Mouse (Mus musculus): ENCODE data around the gene Bach2.

Gene Bach2

GRCm38 (mm10) chr4:32251946-32252672, 13.5 kb downstream of the Bach2 start:
- DNase-seq = peak; percentile 35

GRCm38 (mm10) chr4:32257686-32258085, 19.1 kb downstream of the Bach2 start:
- DNase-seq = no peak

- DNase-seq = no peak
These were observed 19.5 kb downstream of the Bach2 start for GRCm38 (mm10) chr4:32258093-32258492.

- DNase-seq = no peak
These were observed 20.0 kb downstream of the Bach2 start for GRCm38 (mm10) chr4:32258596-32258995.

GRCm38 (mm10) chr4:32260909-32261308, 22.3 kb downstream of the Bach2 start:
- no peak for DNase-seq

- DNase-seq = no peak
These were observed 24.5 kb downstream of the Bach2 start for GRCm38 (mm10) chr4:32262825-32263684.

DNA sequence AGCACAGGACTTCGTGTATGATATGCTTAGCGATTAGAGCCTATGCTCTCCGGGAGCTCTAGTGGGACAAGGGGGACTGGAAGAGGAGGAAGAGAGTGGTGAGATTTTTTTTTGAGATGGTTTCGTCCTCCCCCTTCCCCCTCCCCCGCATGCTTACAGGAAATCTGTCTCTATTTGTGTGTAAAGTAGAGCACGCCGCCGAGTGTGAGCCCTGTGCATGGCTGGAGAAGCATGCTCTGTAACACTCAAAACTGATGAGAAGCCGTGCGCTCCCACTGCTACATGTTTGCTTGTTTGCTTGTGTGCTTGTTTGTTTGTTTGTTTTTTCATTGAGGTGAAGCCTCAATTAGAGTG, 25.1 kb downstream of the Bach2 start:
- DNase-seq = no peak

DNA sequence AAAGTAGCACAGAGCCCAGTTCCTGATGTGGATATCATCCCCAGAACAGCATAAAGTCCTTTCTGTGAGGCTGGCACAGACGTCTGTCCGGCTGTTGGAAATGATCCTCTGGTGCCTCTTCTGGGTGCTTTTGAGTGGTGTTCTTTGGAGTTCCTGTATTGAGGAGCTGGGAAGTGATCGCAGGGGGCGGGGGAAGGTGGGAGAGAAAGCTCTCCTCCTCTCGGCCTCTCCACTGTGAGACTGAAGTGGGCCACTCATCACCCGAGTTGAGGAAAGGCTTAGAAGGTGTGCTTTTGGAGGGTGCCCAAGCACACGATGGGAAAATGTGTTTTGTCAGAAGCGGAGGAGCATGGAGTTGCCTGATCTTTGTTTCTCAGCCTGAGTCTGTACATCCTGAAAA, 26.3 kb downstream of the Bach2 start:
- no peak for DNase-seq

DNA sequence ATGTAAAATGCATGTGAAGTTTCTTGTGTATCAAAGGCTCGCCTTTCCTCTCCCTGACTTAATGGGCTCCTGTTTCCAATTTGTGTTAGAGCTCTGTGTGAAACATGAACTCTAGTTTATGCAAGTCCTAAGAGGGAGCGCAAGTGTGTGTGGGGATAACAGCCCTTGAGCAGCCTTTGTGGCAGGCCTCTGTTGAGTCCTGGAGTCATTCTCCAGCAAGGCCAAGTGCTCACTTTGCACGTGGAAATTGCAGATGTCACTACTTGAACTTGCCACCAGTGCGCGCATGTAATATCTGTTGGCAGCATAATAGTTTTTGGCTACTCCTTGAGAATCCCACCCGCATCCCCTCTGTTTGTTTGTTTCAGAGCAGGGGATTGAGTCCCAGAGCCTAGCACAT, 28.1 kb downstream of the Bach2 start:
- DNase-seq = no peak

DNA sequence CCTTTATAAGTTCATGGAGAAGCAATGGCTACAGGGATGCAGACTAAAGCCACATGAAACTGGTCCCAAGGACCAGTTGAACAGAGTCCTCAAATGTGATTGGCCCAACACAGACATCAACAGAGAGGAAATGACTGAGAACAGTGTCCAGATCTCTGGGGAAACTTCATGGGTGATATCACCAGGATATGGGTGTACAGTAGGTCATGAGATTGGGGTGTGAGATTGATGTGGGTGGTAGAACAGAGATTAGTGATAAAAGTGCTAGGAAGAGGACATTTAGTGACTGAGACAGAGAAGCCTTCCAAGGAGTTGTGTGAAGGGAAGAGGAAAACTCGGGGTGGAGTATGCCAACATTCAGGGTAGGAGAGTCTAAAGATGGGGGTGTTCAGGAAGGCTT, 29.4 kb downstream of the Bach2 start:
- no peak for DNase-seq

DNA sequence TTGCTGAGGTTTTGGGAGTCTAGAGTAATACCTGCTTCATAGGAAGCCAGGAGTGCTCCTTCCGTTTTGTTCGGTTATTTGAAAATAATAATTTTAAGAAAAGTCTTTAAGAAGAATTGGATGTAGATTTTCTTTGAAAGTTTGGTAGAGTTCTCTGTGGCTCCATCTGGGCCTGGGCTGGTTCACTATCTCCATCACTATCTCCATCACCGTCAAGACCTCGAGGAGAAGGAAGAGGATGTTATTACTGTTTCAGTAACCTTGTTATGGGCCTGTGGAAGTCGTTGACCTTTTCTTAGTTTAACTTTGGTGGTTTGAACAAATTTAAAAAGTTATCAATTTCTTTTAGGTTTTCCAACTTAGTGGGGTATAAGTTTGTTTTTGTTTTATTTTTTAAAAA, 33.8 kb downstream of the Bach2 start:
- DNase-seq = no peak

- DNase-seq = no peak
These were observed 36.2 kb downstream of the Bach2 start for GRCm38 (mm10) chr4:32274776-32275294.

- DNase-seq = no peak
These were observed 41.2 kb downstream of the Bach2 start for GRCm38 (mm10) chr4:32279842-32280241.

GRCm38 (mm10) chr4:32280401-32280800, 41.8 kb downstream of the Bach2 start:
- DNase-seq = no peak

DNA sequence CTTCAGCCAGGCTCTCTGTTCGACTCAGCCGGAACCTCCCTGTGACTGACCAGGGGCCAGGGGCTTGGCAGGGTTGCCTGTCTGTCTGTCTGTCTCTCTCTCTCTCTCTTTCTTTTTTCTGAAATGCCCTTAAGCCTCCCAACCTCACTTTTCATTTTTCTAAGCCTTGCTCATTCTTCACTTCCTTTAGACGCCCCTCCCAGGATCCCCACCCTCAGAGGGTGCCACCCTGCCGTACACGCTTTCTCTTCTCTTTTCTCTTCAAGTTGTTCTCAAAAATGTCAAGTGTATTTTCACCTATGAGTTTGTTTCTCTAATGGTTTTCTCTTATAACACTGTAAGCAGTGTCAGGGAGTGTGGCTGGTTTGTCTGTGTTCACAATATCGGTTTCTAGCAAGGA, 42.7 kb downstream of the Bach2 start:
- no peak for DNase-seq

DNA sequence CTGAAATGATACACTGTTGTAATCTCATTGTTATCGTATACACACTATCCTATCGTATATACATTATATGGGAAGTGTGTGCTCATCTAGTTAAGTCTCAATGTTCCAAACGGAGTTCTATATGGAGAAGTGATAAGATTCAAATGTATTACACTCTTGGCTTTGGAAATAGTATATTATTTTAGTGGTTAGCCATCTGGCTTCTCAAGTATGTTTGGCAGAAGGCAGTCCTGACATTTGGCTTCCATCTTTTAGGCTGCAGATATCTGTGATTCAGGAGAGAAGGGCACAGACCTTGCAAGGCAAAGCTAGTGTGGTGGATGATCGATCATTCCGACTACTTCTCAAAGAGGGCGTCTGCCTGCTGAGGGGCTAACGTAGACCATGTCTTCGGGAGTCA, 47.8 kb downstream of the Bach2 start:
- DNase-seq = no peak

DNA sequence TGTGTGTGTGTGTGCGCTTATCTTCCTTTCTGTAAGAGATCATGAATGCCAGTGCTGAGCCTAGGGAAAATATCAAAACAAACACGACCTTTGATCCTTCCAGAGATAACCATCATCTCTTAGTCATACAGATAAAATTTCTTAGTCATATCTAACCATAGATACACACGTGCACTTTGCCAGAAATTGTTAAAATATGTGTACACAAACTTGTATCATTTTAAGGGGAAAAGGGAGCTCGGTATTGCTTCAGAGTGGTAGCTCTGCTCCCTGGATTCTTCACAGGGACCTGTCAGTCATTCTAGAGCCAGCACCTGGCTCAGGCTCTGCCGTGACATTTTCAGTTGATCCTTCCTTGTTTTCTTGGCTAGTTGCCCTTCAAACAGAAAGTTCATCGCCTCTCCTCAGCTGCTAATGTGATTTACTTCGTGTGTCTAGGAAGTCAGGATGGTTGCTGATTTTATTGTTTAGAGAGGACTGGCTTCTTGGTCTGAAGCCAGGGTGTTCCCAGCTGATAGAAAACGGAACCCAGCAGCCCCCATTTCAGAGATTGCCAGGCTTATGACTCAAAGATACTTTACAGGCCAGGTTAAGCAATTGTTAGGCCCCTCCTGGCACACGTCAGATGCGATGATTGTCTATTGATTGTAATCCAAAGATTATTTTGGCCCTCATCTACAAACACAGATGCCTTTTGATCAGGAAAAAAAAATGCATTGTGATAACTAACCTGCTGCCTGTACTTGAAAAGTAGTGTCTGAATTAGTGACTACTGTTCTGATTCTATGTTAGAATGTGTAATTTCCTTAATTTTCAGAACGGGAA, 49.6 kb downstream of the Bach2 start:
- DNase-seq = no peak

DNA sequence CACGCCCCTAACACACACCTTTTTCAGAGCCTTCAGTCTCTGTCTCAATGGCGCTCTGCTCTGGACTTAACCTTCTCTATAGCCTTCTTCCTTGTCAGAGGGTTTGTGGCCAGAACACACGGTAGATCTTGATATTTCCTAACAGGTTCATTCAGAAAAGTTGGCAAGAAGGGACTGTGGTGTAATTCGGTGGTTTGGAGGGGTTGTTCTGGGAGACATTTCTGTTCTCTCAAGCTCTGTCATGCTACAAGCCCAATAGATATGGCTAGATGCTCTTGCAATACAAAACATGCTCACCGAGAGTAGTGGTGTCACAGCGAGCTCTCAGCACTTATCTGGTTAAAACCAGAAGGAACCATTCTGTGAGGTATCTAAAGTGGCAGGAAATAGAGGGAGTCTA, 51.2 kb downstream of the Bach2 start:
- no peak for DNase-seq

DNA sequence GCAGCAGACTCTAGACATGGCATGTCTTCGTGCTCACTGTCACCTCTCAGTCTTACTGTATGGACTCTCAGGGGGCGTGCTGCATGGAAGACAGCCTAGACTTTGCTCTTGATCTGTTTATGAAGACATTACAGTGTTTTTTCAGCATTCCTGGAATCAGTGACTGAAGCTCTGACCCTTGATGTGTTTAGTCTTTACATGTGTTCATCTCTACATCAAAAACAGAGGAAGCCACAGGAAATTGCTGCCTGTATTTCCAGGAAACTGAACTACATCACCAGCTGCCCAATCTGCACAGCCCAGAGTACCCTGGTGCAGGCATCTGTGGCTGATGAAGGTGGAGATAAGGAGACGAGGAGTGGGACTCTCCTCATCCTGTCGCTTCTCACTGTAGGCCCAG, 52.8 kb downstream of the Bach2 start:
- DNase-seq = no peak

DNA sequence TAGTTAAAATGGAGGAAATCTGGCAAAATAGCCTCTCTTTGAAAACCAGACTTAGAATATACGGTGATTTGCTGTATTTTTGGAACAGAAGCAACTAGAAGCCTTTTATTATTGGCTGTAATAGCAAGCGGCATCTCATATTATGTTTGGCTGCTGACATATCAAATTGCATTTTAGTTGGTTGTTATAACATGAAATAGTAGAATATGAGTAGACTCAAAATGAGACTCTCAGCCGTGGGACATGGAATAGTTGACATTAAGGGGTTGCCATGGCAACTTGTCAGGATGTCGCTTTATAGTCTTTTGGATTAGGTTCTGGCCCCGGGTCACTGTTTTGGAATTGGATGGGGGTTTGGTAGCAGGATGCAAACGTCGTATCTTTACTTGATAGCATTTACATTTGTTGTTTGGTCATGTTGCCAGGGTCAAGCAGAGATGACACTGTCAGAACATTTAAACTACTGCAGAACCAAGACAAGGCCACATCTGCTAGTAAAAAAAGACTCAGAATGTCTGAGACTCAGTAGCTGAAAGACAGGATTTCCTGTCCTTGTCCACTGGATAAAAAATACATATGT, 55.2 kb downstream of the Bach2 start:
- no peak for DNase-seq

GRCm38 (mm10) chr4:32297071-32297671, 58.6 kb downstream of the Bach2 start:
- DNase-seq = peak; percentile 51

DNA sequence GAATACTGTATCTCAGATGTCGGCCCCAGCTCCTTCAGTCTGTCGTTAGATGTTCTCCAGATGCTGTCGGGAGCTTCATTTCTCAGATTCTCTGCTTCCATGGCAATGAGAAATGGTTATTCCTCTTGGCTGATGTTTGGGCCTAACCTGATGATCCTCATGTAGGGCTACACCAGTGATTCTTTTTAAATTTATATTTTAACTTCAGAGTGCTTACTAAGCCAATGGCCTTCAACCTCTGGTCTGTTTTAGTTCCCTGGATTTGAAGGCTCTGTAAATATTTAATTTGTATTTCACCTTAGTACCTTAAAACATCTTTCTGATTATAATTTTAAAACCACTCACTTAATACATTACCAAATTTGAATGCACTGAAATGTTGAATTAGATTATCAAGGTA, 60.6 kb downstream of the Bach2 start:
- no peak for DNase-seq

DNA sequence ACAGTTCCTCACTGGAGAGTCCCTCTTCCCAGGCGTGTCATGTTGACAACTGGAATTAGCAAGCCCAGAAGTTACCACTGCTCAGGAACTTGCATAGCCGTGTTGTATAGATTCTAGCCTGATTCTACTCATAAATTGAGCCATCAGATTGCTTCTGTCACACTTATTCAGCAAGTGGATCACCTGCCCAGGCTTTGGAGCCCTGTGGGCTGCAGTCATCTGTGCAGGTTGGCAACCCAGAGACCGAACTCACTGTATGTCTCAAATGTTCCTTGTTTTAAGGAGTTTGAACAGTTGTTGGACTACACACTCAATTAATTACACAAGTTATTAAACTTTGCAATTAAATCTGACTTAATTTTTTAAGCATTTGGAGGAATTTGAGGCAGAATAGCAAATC, 61.4 kb downstream of the Bach2 start:
- no peak for DNase-seq
